Mouse (Mus musculus) Patski (cell line): ENCODE results near the gene Slit1. TPM values are rescaled to one million over a fixed set of nuclear protein-coding genes. Genes with fewer than 3 reads are reported as not detected.
A peak's percentile ranks its signal among the peaks of the same experiment; 100 is the strongest.

Experiments used
- ATAC-seq: fragments of 100-300 bp; one replicate; pipeline ENCODE4 v1.8.0; 2021
- CTCF ChIA-PET: fragments of 350-600 bp; sonication (Branson Sonifier 250); formaldehyde crosslinking; loops from one replicate; lab custom pipeline; 2022; ENCODE audit warnings: inconsistent platforms; lab: Charles Lee
- POLR2A ChIA-PET: fragments of 350-600 bp; sonication (Branson Sonifier 250); formaldehyde crosslinking; loops from one replicate; lab custom pipeline; 2022; ENCODE audit warnings: antibody characterized with exemption, inconsistent platforms; lab: Charles Lee
- DNase-seq: peaks from one replicate; pipeline ENCODE4 v3.0.0-alpha.2; 2011; ENCODE audit warnings: low read depth, low spot score
- H3K27me3 ChIP-seq: fragments of 371-371 bp; one replicate; pipeline ENCODE4 v1.5.1; 2021
- CTCF ChIP-seq: fragments of 100-300 bp; IDR thresholded peaks from one replicate; pipeline ENCODE4 v1.5.1; 2021
- in situ Hi-C: fragments of 300-500 bp; cut with MboI; formaldehyde crosslinking; loops from 3 replicates; pipeline ENCODE4 v1.11.1; 2018; ENCODE audit warnings: low pct_unique_long_range_greater_than_20kb, mixed read lengths
- polyA plus RNA-seq: library from polyadenylated mRNA; unstranded; gene quantifications from one replicate; pipeline ENCODE4 v1.2.3, GENCODE M21; 2021

Slit1 gene
- polyA plus RNA-seq, 1 experiment from 2014 or later: 0.08 TPM

GRCm38 (mm10) chr19:41660294-41660998 lies 83.0 kb downstream of the Slit1 start:
- ChIA-PET POLR2A (interaction anchor here (1.0 kb wide), 1 partner anchor 12 kb away, joined by 3 read pairs; no protein-coding TSS in a partner anchor), CTCF (no interaction called here)
- DNase-seq (no peak), ATAC-seq (no peak)
- no peak for TF ChIP-seq CTCF
- in situ Hi-C loops: no loop called here
- H3K27me3 ChIP-seq: peaks cover 37% of the 10 kb centered on the region

- no peak for TF ChIP-seq CTCF
- DNase-seq (no peak), ATAC-seq (no peak)
- ChIA-PET CTCF (interaction anchor here (1.5 to 3.4 kb wide), 4 partner anchors 9 to 105 kb away, joined by 3 to 22 read pairs (median 8); no protein-coding TSS in a partner anchor), POLR2A (no interaction called here)
- peaks cover 29% of the 10 kb centered on the region for H3K27me3 ChIP-seq
- in situ Hi-C loops: loop anchor here (5.0 kb wide), 1 partner anchor 105 kb away; no protein-coding TSS in a partner anchor
Measured at GRCm38 (mm10) chr19:41657446-41657845, 86.0 kb downstream of the Slit1 start.

- ATAC-seq: no peak
- H3K27me3 ChIP-seq: peaks cover 33% of the 10 kb centered on the region
- in situ Hi-C loops: loop anchor here (5.0 kb wide), 1 partner anchor 106 kb away; no protein-coding TSS in a partner anchor
- CTCF ChIA-PET: interaction anchor here (0.8 to 3.4 kb wide), 8 partner anchors 11 to 116 kb away, joined by 3 to 22 read pairs (median 4); no protein-coding TSS in a partner anchor
- POLR2A ChIA-PET: no interaction called here
- no peak for DNase-seq
- no peak for TF ChIP-seq CTCF
Measured at GRCm38 (mm10) chr19:41656671-41657070, 86.8 kb downstream of the Slit1 start.

- POLR2A ChIA-PET: interaction anchor here (0.6 kb wide), 1 partner anchor 318 kb away, joined by 3 read pairs; no protein-coding TSS in a partner anchor
- ATAC-seq: no peak
- DNase-seq: no peak
- no peak for TF ChIP-seq CTCF
- CTCF ChIA-PET: interaction anchor here (0.8 to 3.4 kb wide), 10 partner anchors 8 to 116 kb away, joined by 3 to 22 read pairs (median 4); no protein-coding TSS in a partner anchor
- H3K27me3 ChIP-seq: peaks cover 33% of the 10 kb centered on the region
- in situ Hi-C loops: loop anchor here (5.0 kb wide), 1 partner anchor 106 kb away; no protein-coding TSS in a partner anchor
Measured at GRCm38 (mm10) chr19:41655970-41656369, 87.5 kb downstream of the Slit1 start.

- ATAC-seq (no peak), DNase-seq (no peak)
- CTCF ChIA-PET: interaction anchor here (1.0 to 3.4 kb wide), 9 partner anchors 9 to 117 kb away, joined by 3 to 22 read pairs (median 4); no protein-coding TSS in a partner anchor
- no peak for TF ChIP-seq CTCF
- POLR2A ChIA-PET: interaction anchor here (0.6 to 0.7 kb wide), 2 partner anchors 9 to 319 kb away, joined by 3 to 4 read pairs; no protein-coding TSS in a partner anchor
- in situ Hi-C loops: loop anchor here (5.0 kb wide), 1 partner anchor 107 kb away; no protein-coding TSS in a partner anchor
- peaks cover 26% of the 10 kb centered on the region for H3K27me3 ChIP-seq
Measured at GRCm38 (mm10) chr19:41655089-41655783, 88.2 kb downstream of the Slit1 start.

- DNase-seq: no peak
- CTCF ChIA-PET: interaction anchor here (1.5 kb wide), 1 partner anchor 112 kb away, joined by 6 read pairs; no protein-coding TSS in a partner anchor
- TF ChIP-seq CTCF: no peak
- ATAC-seq: no peak
- peaks cover 21% of the 10 kb centered on the region for H3K27me3 ChIP-seq
- in situ Hi-C loops: no loop called here
- POLR2A ChIA-PET: interaction anchor here (0.5 kb wide), 1 partner anchor 12 kb away, joined by 6 read pairs; no protein-coding TSS in a partner anchor
Measured at GRCm38 (mm10) chr19:41651967-41652366, 91.5 kb downstream of the Slit1 start.

GRCm38 (mm10) chr19:41649394-41649793 lies 94.1 kb downstream of the Slit1 start:
- no peak for ATAC-seq
- in situ Hi-C loops: no loop called here
- H3K27me3 ChIP-seq: peaks cover 26% of the 10 kb centered on the region
- DNase-seq: no peak
- TF ChIP-seq CTCF: no peak
- POLR2A ChIA-PET: no interaction called here
- CTCF ChIA-PET: interaction anchor here (1.2 to 3.8 kb wide), 2 partner anchors 8 to 113 kb away, joined by 3 to 23 read pairs; no protein-coding TSS in a partner anchor

- peaks cover 45% of the 10 kb centered on the region for H3K27me3 ChIP-seq
- POLR2A ChIA-PET: no interaction called here
- in situ Hi-C loops: no loop called here
- DNase-seq: no peak
- no peak for ATAC-seq
- CTCF ChIA-PET: interaction anchor here (1.1 to 2.6 kb wide), 3 partner anchors 10 to 117 kb away, joined by 3 to 7 read pairs (median 6); no protein-coding TSS in a partner anchor
- TF ChIP-seq CTCF: peak; percentile 82
Measured at GRCm38 (mm10) chr19:41646947-41647631, 96.4 kb downstream of the Slit1 start.

GRCm38 (mm10) chr19:41643010-41643409 lies 100.5 kb downstream of the Slit1 start:
- H3K27me3 ChIP-seq: peaks cover 40% of the 10 kb centered on the region
- DNase-seq: no peak
- POLR2A ChIA-PET: no interaction called here
- CTCF ChIA-PET: interaction anchor here (1.6 kb wide), 1 partner anchor 117 kb away, joined by 3 read pairs; no protein-coding TSS in a partner anchor
- in situ Hi-C loops: no loop called here
- TF ChIP-seq CTCF: no peak
- ATAC-seq: no peak
